Mouse (Mus musculus): ENCODE results near the gene Cpxm1. TPM values are rescaled to one million over a fixed set of nuclear protein-coding genes. Genes with fewer than 3 reads are reported as not detected.
A peak's percentile ranks its signal among the peaks of the same experiment; 100 is the strongest.

Gene Cpxm1
- polyA plus RNA-seq, 1 experiment from 2014 or later = 15.3 TPM

GRCm38 (mm10) chr2:130365211-130366094, 31.9 kb downstream of the Cpxm1 start:
- Histone ChIP-seq H3K4me3 (replicated peaks; ENCODE audit: low read depth, low read length) (peak overlapping the region; percentile 29), H3K27me3 (ENCODE audit: control insufficient read depth, insufficient read depth, low read length) (peaks cover 32% of the 10 kb centered on the region), H3K9me3 (ENCODE audit: control insufficient read depth, low read length) (no peaks in the 10 kb centered on the region), H3K36me3 (ENCODE audit: control insufficient read depth, insufficient read depth, low read length) (no peaks in the 10 kb centered on the region), H3K4me2 (ENCODE audit: low read length) (peak overlapping the region; percentile 54), H3K9ac (replicated peaks; ENCODE audit: low read length) (peak overlapping the region; percentile 34; the same call in 1 of the 2 replicates), H3K4me1 (ENCODE audit: control insufficient read depth, insufficient read depth, low read length) (0 out of 2 replicates have a peak, but pooled peaks cover 7% of the 10 kb centered on the region), H3K27ac (replicated peaks; ENCODE audit: low read depth, low read length) (no peak overlapping the region)
- DNase-seq (peak; percentile 12), ATAC-seq (ENCODE audit: low FRiP score, low TSS enrichment) (no peak)
- 7% methylated on average over 30 of the region's 30 CpGs for WGBS

DNA sequence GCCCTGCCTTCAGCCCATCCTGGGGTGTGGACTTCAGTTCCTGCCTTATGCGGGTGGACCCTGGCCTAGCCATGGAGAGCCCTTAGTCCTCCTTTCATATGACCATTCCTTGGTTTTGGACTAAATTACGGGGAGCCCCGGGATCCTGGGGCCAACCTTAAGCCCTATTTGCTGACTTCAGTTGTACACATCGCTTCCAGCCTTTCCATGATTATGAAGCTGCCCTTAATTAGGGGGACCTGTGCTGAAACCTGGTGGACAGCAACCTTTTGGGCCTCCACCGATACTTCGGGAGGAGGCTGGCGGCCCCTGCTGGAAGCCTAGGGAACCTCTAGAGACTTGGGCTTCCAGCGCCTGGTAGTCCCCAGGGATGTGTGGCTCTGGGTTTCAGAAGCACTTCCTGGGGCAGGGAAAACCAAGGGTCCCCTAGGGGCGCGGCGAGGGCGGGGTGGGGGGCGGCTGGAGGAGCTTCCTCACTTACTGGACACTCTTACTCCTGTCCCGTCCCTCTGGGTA, 34.8 kb downstream of the Cpxm1 start:
- no peaks in the 10 kb centered on the region for H3K9me3 ChIP-seq (ENCODE audit: control insufficient read depth, low read length)
- peaks cover 40% of the 10 kb centered on the region for H3K27me3 ChIP-seq (ENCODE audit: control insufficient read depth, insufficient read depth, low read length)
- H3K4me3 ChIP-seq (replicated peaks; ENCODE audit: low read depth, low read length) = no peak overlapping the region
- H3K4me1 ChIP-seq (ENCODE audit: control insufficient read depth, insufficient read depth, low read length) = 0 out of 2 replicates have a peak, but pooled peaks cover 7% of the 10 kb centered on the region
- no peaks in the 10 kb centered on the region for H3K36me3 ChIP-seq (ENCODE audit: control insufficient read depth, insufficient read depth, low read length)
- H3K9ac ChIP-seq (replicated peaks; ENCODE audit: low read length) = no peak overlapping the region
- H3K4me2 ChIP-seq (ENCODE audit: low read length) = no peak overlapping the region
- ATAC-seq (ENCODE audit: low FRiP score, low TSS enrichment) = no peak
- H3K27ac ChIP-seq (replicated peaks; ENCODE audit: low read depth, low read length) = no peak overlapping the region
- peak; percentile 81 for DNase-seq
- 2% methylated on average over 14 of the region's 14 CpGs for WGBS

DNA sequence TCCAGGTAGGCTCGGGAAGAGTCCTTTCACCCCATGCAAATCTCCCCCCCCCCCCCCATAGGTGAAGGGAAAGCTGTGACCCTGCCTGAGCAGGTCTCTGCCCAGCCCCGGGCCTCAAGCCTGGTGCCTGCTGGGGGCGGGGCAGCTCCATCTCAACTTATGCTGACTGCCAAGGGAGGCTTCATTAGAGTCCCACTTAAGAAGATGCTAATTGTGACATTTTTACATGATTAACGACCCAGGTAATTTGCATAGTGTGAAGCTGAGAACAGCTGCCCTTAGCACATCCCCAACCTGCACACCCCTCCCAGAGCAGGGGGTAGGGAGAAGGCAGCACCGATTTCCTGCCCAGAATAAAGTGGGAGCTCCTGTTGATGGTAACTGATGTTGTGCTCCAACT, 38.5 kb downstream of the Cpxm1 start:
- Histone ChIP-seq H3K4me2 (ENCODE audit: low read length) (no peak overlapping the region), H3K36me3 (ENCODE audit: control insufficient read depth, insufficient read depth, low read length) (no peaks in the 10 kb centered on the region), H3K9ac (replicated peaks; ENCODE audit: low read length) (no peak overlapping the region), H3K27me3 (ENCODE audit: control insufficient read depth, insufficient read depth, low read length) (peaks cover 40% of the 10 kb centered on the region), H3K27ac (replicated peaks; ENCODE audit: low read depth, low read length) (no peak overlapping the region), H3K4me1 (ENCODE audit: control insufficient read depth, insufficient read depth, low read length) (no peaks in the 10 kb centered on the region), H3K9me3 (ENCODE audit: control insufficient read depth, low read length) (no peaks in the 10 kb centered on the region), H3K4me3 (replicated peaks; ENCODE audit: low read depth, low read length) (no peak overlapping the region)
- ATAC-seq (ENCODE audit: low FRiP score, low TSS enrichment) = no peak
- WGBS = 31% methylated on average over 5 of the region's 5 CpGs
- DNase-seq = no peak

DNA sequence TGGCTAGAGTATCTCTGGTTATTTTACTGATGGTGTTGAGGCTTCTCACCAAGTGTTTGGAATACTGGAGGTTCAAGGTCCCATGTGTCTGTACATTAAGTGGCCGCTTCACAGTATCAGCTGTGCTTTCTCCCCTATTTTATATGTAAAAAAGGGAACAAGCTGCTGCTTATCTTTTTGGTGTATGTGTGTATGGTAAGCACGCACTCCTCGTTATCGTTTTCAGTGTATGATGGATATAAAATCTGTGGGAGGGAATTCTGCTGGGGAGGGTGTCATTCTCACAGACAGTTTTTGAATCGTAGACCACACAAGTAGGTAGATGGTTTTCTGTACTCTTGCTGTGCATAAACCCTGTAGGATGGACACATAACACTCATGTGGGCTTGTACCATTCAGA, 39.8 kb downstream of the Cpxm1 start:
- H3K36me3 ChIP-seq (ENCODE audit: control insufficient read depth, insufficient read depth, low read length) = no peaks in the 10 kb centered on the region
- WGBS = 92% methylated on average over 5 of the region's 5 CpGs
- H3K9me3 ChIP-seq (ENCODE audit: control insufficient read depth, low read length) = no peaks in the 10 kb centered on the region
- no peak overlapping the region for H3K4me3 ChIP-seq (replicated peaks; ENCODE audit: low read depth, low read length)
- H3K27me3 ChIP-seq (ENCODE audit: control insufficient read depth, insufficient read depth, low read length) = peaks cover 28% of the 10 kb centered on the region
- no peak overlapping the region for H3K4me2 ChIP-seq (ENCODE audit: low read length)
- no peak for DNase-seq
- H3K9ac ChIP-seq (replicated peaks; ENCODE audit: low read length) = no peak overlapping the region
- no peak for ATAC-seq (ENCODE audit: low FRiP score, low TSS enrichment)
- no peak overlapping the region for H3K27ac ChIP-seq (replicated peaks; ENCODE audit: low read depth, low read length)
- H3K4me1 ChIP-seq (ENCODE audit: control insufficient read depth, insufficient read depth, low read length) = peaks cover under 1% of the 10 kb centered on the region; the same call in 1 of the 2 replicates

DNA sequence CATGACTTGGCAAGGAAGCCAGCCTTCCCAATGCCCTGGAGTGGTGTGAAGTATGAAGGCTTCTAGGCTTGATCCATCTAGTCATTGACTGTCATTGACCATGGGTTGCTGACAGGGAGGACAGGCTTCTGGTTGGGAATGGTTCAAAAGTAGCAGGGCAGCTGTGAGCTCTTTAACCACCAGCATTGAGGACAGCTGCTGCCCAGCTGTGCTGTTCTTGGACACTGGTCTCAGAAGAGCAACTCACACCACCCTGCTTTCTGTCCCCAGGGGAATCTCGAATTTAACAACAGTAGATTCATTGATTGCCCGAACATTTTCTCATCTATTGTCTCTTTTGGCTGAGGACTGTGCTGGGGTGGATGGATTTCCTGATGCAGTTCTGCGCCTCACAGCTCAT, 43.5 kb downstream of the Cpxm1 start:
- H3K27me3 ChIP-seq (ENCODE audit: control insufficient read depth, insufficient read depth, low read length) = no peaks in the 10 kb centered on the region
- no peaks in the 10 kb centered on the region for H3K9me3 ChIP-seq (ENCODE audit: control insufficient read depth, low read length)
- no peak overlapping the region for H3K9ac ChIP-seq (replicated peaks; ENCODE audit: low read length)
- ATAC-seq (ENCODE audit: low FRiP score, low TSS enrichment) = no peak
- no peaks in the 10 kb centered on the region for H3K36me3 ChIP-seq (ENCODE audit: control insufficient read depth, insufficient read depth, low read length)
- no peak overlapping the region for H3K4me3 ChIP-seq (replicated peaks; ENCODE audit: low read depth, low read length)
- WGBS = 73% methylated on average over 3 of the region's 3 CpGs
- no peak overlapping the region for H3K27ac ChIP-seq (replicated peaks; ENCODE audit: low read depth, low read length)
- H3K4me1 ChIP-seq (ENCODE audit: control insufficient read depth, insufficient read depth, low read length) = peaks cover 8% of the 10 kb centered on the region
- H3K4me2 ChIP-seq (ENCODE audit: low read length) = no peak overlapping the region
- no peak for DNase-seq

GRCm38 (mm10) chr2:130353411-130353810, 44.0 kb downstream of the Cpxm1 start:
- Histone ChIP-seq H3K27me3 (ENCODE audit: control insufficient read depth, insufficient read depth, low read length) (no peaks in the 10 kb centered on the region), H3K27ac (replicated peaks; ENCODE audit: low read depth, low read length) (no peak overlapping the region), H3K36me3 (ENCODE audit: control insufficient read depth, insufficient read depth, low read length) (no peaks in the 10 kb centered on the region), H3K9ac (replicated peaks; ENCODE audit: low read length) (no peak overlapping the region), H3K4me2 (ENCODE audit: low read length) (no peak overlapping the region), H3K4me1 (ENCODE audit: control insufficient read depth, insufficient read depth, low read length) (peaks cover 8% of the 10 kb centered on the region), H3K9me3 (ENCODE audit: control insufficient read depth, low read length) (no peaks in the 10 kb centered on the region), H3K4me3 (replicated peaks; ENCODE audit: low read depth, low read length) (no peak overlapping the region)
- ATAC-seq (ENCODE audit: low FRiP score, low TSS enrichment) = no peak
- WGBS = 89% methylated on average over 8 of the region's 8 CpGs
- no peak for DNase-seq

DNA sequence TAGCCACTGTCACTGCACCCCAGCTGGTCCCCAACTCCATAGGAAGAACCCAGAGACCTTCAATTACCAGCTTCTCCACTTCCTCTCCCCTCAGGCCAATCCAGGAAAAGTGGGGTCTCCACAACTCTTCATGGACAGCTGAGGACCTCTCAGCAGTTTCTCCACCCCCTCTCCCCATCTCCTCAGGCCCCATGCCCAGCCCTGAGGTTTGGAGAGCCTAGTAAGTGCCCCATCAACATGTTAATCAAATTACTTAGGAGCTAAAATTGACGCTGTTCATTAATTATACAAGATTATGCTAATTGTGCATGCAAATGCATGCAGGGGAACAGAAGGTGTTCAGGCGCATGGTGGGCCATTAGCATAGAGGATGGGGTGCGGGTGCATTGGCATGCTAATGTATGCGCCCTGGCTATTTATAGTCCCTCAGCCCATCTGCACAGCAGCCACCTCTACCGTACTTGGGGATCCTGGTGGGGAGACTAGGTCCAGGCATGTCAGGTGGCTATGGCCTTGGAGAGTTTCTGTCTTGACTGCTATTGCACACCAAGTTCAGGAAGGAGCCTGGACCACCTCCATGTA, 45.5 kb downstream of the Cpxm1 start:
- Histone ChIP-seq H3K9me3 (ENCODE audit: control insufficient read depth, low read length) (no peaks in the 10 kb centered on the region), H3K27me3 (ENCODE audit: control insufficient read depth, insufficient read depth, low read length) (no peaks in the 10 kb centered on the region), H3K9ac (replicated peaks; ENCODE audit: low read length) (no peak overlapping the region), H3K4me2 (ENCODE audit: low read length) (no peak overlapping the region), H3K4me1 (ENCODE audit: control insufficient read depth, insufficient read depth, low read length) (peaks cover 8% of the 10 kb centered on the region), H3K27ac (replicated peaks; ENCODE audit: low read depth, low read length) (0 out of 2 replicates have a peak overlapping the region, but pooled peaks have one; percentile 52), H3K36me3 (ENCODE audit: control insufficient read depth, insufficient read depth, low read length) (no peaks in the 10 kb centered on the region), H3K4me3 (replicated peaks; ENCODE audit: low read depth, low read length) (no peak overlapping the region)
- peak; percentile 63 for DNase-seq
- peak; percentile 89 for ATAC-seq (ENCODE audit: low FRiP score, low TSS enrichment)
- 19% methylated on average over 5 of the region's 5 CpGs for WGBS

DNA sequence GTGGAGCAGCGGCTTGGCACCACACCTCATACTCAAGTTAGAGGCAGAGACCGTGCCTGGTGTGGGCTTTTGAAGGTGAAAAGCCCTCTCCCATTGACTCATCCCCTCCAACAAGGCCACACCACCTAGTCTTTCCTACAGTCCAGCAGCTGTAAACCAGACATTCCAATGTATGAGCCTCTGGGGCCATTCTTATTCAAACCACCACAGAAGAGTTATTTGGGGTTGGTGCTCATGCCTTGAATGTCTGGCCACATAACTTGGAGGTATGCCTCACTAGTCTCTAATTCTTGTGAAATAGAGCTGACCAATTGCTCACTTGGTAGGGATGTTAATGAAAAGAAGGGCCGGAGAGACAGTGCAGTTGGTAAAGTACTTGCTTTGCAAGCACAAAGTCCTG, 47.0 kb downstream of the Cpxm1 start:
- Histone ChIP-seq H3K4me1 (ENCODE audit: control insufficient read depth, insufficient read depth, low read length) (peaks cover 8% of the 10 kb centered on the region), H3K4me3 (replicated peaks; ENCODE audit: low read depth, low read length) (no peak overlapping the region), H3K9me3 (ENCODE audit: control insufficient read depth, low read length) (no peaks in the 10 kb centered on the region), H3K27me3 (ENCODE audit: control insufficient read depth, insufficient read depth, low read length) (no peaks in the 10 kb centered on the region), H3K27ac (replicated peaks; ENCODE audit: low read depth, low read length) (no peak overlapping the region), H3K4me2 (ENCODE audit: low read length) (no peak overlapping the region), H3K9ac (replicated peaks; ENCODE audit: low read length) (no peak overlapping the region), H3K36me3 (ENCODE audit: control insufficient read depth, insufficient read depth, low read length) (no peaks in the 10 kb centered on the region)
- WGBS = 94% methylated on average over 3 of the region's 3 CpGs
- ATAC-seq (ENCODE audit: low FRiP score, low TSS enrichment) (no peak), DNase-seq (no peak)
